Mouse (Mus musculus) forebrain, postnatal 0 days (tissue): ENCODE measurements at regions not wholly inside any gene's neighbourhood (a gene's known extent, or its start where the extent isn't known, plus 50 kb on each side); places are given as distances from the start of the nearest gene placed in this dataset.

Experiments
- ATAC-seq: fragments of 200-750 bp; cut with Nextera tagmentation; 2 replicates; pipeline ENCODE4 v1.8.0; 2017; ENCODE audit warnings: mild to moderate bottlenecking, moderate library complexity
- DNase-seq: peaks from one replicate; pipeline ENCODE4 v3.0.0-alpha.2; 2015
- H3K27ac ChIP-seq: fragments of 300-500 bp; sonication (generic); 2 replicates; pipeline ENCODE4 v1.5.1; 2014; ENCODE audit warnings: low read depth, mild to moderate bottlenecking, antibody characterized with exemption, low read length, moderate library complexity, mixed read lengths
- H3K27me3 ChIP-seq: fragments of 300-500 bp; sonication (generic); 2 replicates; pipeline ENCODE4 v1.6.1; 2014; ENCODE audit warnings: mild to moderate bottlenecking, low read length, mixed read lengths; ENCODE audit not compliant: insufficient read depth
- H3K36me3 ChIP-seq: fragments of 300-500 bp; sonication (generic); 2 replicates; pipeline ENCODE4 v1.6.1; 2014; ENCODE audit warnings: mild to moderate bottlenecking, moderate library complexity; ENCODE audit not compliant: insufficient read depth
- H3K4me1 ChIP-seq: fragments of 300-500 bp; sonication (generic); 2 replicates; pipeline ENCODE4 v1.6.1; 2014; ENCODE audit warnings: antibody characterized with exemption; ENCODE audit not compliant: insufficient read depth
- H3K4me2 ChIP-seq: fragments of 300-500 bp; sonication (generic); 2 replicates; pipeline ENCODE4 v1.6.1; 2014; ENCODE audit warnings: low read depth, mild to moderate bottlenecking, moderate library complexity
- H3K4me3 ChIP-seq: fragments of 300-500 bp; sonication (generic); 2 replicates; pipeline ENCODE4 v1.5.1; 2014; ENCODE audit warnings: low read depth, low read length, mixed read lengths
- H3K9ac ChIP-seq: fragments of 300-500 bp; sonication (generic); 2 replicates; pipeline ENCODE4 v1.6.1; 2014; ENCODE audit warnings: mild to moderate bottlenecking
- H3K9me3 ChIP-seq: fragments of 300-500 bp; sonication (generic); 2 replicates; pipeline ENCODE4 v1.6.1; 2016; ENCODE audit warnings: low read length
- CTCF ChIP-seq: sonication (generic); IDR thresholded peaks from 2 replicates; pipeline ENCODE4 v1.5.1; 2016; ENCODE audit warnings: antibody characterized with exemption, control low read depth, low read depth
- WGBS: fragments of 180-500 bp; shearing (Covaris S2); extraction: QIAGEN DNeasy Blood & Tissue Kit; methylation state at CpG from one replicate; pipeline ENCODE4 v1.1.7; 2014; 5-methylcytosine and 5-hydroxymethylcytosine counted together

DNA sequence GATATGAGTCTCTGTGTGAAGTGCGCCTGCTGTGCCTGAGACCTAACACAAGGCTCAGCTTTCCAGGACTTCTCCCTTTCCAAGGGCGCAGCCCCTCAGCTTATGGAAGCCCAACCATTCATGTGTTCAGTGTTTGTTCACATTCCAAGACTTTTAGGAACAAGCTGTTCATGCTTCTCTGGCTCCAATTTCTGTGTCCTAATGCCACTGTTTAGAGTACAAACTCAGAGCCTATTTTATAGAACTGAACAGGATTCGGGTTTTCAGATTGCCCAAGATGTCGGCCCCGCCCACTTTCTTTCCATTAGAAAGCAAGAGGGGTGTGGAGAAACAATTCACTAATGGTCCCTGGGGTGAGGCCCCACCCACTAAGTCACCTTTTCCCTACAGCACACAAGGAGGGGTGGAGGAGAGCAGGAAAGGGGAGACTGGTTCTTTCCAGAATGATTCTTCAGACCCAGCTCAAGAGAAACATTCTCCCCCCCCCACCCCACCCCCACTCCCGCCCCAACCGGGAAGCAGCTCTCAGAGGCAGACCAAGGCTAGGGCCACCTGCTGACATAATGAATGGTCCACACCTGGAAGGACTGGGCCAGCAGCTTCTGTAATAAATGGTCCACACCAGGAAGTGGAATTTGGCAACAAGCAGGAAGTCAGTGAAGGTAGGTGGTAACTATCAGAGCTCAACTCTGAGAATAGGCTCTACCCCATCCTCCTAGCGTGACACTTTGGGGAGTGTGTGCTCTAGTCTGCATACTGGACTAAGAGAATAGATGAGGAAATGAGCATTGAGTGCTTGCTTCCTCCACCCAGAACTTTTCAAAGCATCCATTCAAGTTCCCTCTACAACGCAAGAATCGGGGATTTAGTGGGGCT, 120.2 kb upstream of the Zfp648 start:
- H3K27me3 ChIP-seq = no peaks in the 10 kb centered on the region
- no peaks in the 10 kb centered on the region for H3K9me3 ChIP-seq
- no peaks in the 10 kb centered on the region for H3K36me3 ChIP-seq
- DNase-seq (peak; percentile 53), ATAC-seq (peak; percentile 94)
- H3K4me3 ChIP-seq = no peak overlapping the region
- 51% methylated on average over 10 of the region's 10 CpGs for WGBS
- no peak overlapping the region for H3K4me2 ChIP-seq
- TF ChIP-seq CTCF = no peak
- no peak overlapping the region for H3K27ac ChIP-seq
- H3K9ac ChIP-seq = no peak overlapping the region
- H3K4me1 ChIP-seq = no peaks in the 10 kb centered on the region

DNA sequence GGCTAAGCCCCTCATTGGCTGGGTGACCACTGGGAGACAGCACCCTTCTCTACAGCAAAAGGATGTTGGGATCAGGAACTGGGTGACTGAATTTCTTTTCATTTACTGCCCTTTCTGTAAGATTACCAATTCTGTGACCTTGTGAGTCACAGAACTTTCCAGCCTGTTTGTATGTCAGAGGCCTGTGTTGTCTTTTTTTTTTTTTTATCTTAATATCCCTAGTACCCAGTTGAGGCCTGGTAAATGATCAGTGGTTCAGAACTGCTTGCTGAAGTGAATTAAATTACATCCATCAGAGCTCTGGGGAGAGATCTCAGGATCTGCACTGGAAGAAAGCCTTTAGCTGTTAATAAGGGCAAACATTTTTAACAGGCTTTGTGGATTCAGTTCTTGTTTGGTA, 114.8 kb upstream of the Zfp648 start:
- no peak overlapping the region for H3K27ac ChIP-seq
- H3K36me3 ChIP-seq = no peaks in the 10 kb centered on the region
- no peaks in the 10 kb centered on the region for H3K4me1 ChIP-seq
- no peak for TF ChIP-seq CTCF
- no peaks in the 10 kb centered on the region for H3K27me3 ChIP-seq
- no peaks in the 10 kb centered on the region for H3K9me3 ChIP-seq
- no peak overlapping the region for H3K4me3 ChIP-seq
- DNase-seq = no peak
- H3K4me2 ChIP-seq = no peak overlapping the region
- H3K9ac ChIP-seq = no peak overlapping the region
- no peak for ATAC-seq

DNA sequence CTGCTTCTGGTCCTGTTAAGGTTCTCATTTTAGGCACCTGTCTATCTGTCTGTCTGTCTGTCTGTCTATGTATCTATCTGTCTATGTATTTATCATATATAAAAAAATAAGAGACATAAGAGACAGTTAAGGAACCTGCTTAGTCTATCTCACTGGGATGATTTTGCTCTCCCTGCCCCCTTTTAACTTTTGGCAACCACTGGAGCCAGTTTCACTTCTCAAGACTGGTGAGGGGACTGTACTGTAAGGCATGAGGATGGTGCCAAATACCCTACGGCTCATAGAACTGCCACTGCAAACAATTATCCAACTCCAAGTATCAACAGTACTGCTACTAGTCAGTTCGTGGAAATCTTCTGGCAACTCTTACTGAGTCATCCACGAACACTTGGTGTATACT, 111.2 kb upstream of the Zfp648 start:
- no peak for ATAC-seq
- 81% methylated on average over 3 of the region's 3 CpGs for WGBS
- DNase-seq = no peak

DNA sequence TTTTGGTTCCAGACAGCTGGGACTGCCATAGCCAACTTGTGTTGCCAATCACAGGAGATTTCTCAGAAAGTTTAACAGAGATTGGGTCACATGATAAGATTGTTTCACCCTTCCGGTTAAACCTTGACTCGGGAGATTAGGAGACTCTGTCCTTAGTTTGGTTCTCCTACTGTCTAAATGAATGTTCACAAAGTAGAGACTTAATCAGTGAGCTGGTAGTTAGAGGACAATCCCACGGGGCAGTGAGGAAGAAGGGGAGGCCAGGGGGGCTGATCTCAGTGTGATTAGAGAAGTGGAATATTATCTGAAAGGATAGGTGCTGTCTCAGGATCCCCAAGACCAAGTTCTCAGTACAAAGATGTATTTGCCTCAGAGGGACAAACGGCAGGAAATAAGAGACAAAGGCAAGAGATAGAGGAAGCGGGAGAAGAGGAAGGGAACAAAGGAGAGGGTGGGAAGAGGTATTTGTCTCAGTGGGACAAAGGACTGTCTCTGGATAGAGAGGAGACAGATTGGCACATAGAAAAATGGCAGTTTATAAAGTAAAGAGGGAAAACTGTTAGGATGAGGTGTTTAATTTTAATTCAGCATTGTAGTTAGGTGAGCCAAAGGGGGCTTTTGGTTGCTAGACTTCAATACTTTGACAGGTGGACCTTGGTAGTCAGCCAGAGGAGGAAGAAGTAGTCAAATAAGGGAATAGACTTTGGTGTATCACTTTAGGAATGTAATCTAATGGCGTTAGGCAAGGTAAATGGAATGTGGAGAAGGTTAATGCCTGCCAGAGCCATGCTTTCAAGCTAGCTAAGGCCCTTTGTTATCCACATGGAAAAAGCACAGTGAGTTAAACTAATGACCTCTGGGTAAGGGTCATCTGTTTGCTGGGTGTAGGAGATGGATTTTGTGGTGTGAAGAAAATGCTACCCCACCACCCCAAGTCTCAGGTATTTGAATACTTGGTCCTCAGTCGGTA, 110.2 kb upstream of the Zfp648 start:
- Histone ChIP-seq H3K9ac (no peak overlapping the region), H3K4me1 (no peaks in the 10 kb centered on the region), H3K4me2 (no peak overlapping the region), H3K4me3 (no peak overlapping the region), H3K27ac (no peak overlapping the region), H3K27me3 (no peaks in the 10 kb centered on the region), H3K9me3 (no peaks in the 10 kb centered on the region), H3K36me3 (no peaks in the 10 kb centered on the region)
- no peak for ATAC-seq
- DNase-seq = no peak
- TF ChIP-seq CTCF = no peak
- 64% methylated on average over 7 of the region's 7 CpGs for WGBS

More for the DNA sequence above, 111.2 kb upstream of the Zfp648 start:
- H3K4me2 ChIP-seq = no peak overlapping the region
- H3K36me3 ChIP-seq = no peaks in the 10 kb centered on the region
- no peaks in the 10 kb centered on the region for H3K4me1 ChIP-seq
- TF ChIP-seq CTCF = no peak
- no peak overlapping the region for H3K9ac ChIP-seq
- H3K4me3 ChIP-seq = no peak overlapping the region
- no peaks in the 10 kb centered on the region for H3K27me3 ChIP-seq
- no peaks in the 10 kb centered on the region for H3K9me3 ChIP-seq
- H3K27ac ChIP-seq = no peak overlapping the region

DNA sequence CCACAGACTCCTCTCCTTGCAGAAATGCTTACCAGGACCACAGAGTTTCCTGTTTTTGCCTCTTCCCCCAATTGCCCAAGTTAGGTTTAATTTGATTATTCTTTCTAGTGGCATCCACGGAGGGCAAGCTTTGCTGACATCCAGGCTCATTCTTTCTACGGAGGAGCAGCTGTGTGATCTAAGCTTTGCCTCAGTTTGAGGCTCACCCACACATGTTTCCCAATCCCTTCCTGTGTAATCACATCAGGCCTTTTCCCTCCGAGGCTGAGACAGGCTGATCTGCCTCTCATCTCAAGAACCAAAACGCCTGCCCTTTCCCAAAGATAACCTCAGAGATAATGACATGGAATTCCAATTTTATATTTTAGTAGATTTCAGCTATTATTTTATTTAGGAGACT, 107.4 kb upstream of the Zfp648 start:
- Histone ChIP-seq H3K9ac (no peak overlapping the region), H3K36me3 (no peaks in the 10 kb centered on the region), H3K4me2 (no peak overlapping the region), H3K4me1 (no peaks in the 10 kb centered on the region), H3K4me3 (no peak overlapping the region), H3K27ac (no peak overlapping the region), H3K27me3 (no peaks in the 10 kb centered on the region), H3K9me3 (no peaks in the 10 kb centered on the region)
- ATAC-seq (no peak), DNase-seq (no peak)
- no peak for TF ChIP-seq CTCF
- 83% methylated on average over 4 of the region's 4 CpGs for WGBS

DNA sequence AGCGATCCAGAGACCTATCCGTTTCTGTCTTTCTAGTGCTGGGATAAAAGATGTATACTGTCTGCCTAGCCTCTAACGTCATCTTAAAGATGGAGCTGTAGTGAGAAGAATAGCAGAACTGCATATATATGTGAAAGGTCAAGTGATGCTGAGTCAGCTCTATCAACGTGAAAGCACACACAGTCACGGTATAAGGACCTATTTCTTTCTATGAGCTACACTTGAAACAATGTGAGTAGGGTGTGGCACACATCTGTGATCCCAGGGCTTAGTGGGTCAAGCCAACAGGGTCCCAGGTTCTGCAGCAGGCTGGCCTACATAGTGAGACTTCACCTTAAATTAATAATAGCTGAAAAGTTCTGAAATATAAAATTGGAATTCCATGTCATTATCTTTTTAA, 106.6 kb upstream of the Zfp648 start:
- Histone ChIP-seq H3K4me2 (no peak overlapping the region), H3K4me3 (no peak overlapping the region), H3K9ac (no peak overlapping the region), H3K36me3 (no peaks in the 10 kb centered on the region), H3K27me3 (no peaks in the 10 kb centered on the region), H3K27ac (no peak overlapping the region), H3K4me1 (no peaks in the 10 kb centered on the region), H3K9me3 (no peaks in the 10 kb centered on the region)
- TF ChIP-seq CTCF = no peak
- no peak for ATAC-seq
- DNase-seq = no peak
- 81% methylated on average over 5 of the region's 5 CpGs for WGBS

DNA sequence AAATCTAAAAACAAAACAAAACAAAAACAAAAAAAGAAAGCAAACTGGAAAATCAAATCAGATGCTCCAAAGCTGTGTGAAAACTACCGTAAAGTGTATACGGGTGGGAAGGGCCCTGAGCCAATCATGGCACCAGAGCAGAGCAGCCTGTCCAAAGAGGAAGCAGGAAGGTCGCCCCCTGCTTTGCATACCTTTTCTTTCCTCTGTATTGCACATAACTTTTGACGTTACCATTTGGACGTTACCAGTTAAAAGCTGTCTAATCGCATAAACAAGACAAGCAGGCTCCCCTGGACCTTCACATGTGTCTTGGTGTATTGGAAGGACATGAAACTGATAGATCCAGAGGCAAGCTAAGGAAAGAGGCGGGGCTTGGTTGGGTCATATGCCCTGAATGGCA, 104.9 kb upstream of the Zfp648 start:
- no peak for ATAC-seq
- H3K9me3 ChIP-seq = no peaks in the 10 kb centered on the region
- no peak for TF ChIP-seq CTCF
- 87% methylated on average over 7 of the region's 7 CpGs for WGBS
- no peak overlapping the region for H3K4me3 ChIP-seq
- DNase-seq = no peak
- H3K27me3 ChIP-seq = no peaks in the 10 kb centered on the region
- no peak overlapping the region for H3K4me2 ChIP-seq
- H3K9ac ChIP-seq = no peak overlapping the region
- H3K4me1 ChIP-seq = no peaks in the 10 kb centered on the region
- H3K27ac ChIP-seq = no peak overlapping the region
- no peaks in the 10 kb centered on the region for H3K36me3 ChIP-seq
